Mouse (Mus musculus) kidney, adult 18-20 months (tissue): ENCODE data around the gene Unc5b.
A peak's percentile ranks its signal among the peaks of the same experiment; 100 is the strongest.
"Not testable (repeated sequence)": the region's sequence is repeated elsewhere in the genome, so short reads cannot be mapped to it uniquely, and the experiment has no call there.

Source experiments
- DNase-seq: peaks from one replicate; pipeline ENCODE4 v3.0.0; 2021

The Unc5b gene

GRCm38 (mm10) chr10:60752040-60753020 lies 79.1 kb downstream of the Unc5b start, which contains the start of gene Slc29a3:
Gene Slc29a3 (minus strand): TSS chr10:60752794.
- peak; percentile 98 for DNase-seq

GRCm38 (mm10) chr10:60747667-60748212 lies 83.6 kb downstream of the Unc5b start:
- peak; percentile 58 for DNase-seq

- DNase-seq, result no peak
These were observed 84.9 kb downstream of the Unc5b start for GRCm38 (mm10) chr10:60746512-60746911.

- DNase-seq, result no peak
These were observed 86.7 kb downstream of the Unc5b start for GRCm38 (mm10) chr10:60744543-60745290.

GRCm38 (mm10) chr10:60743681-60744080 lies 87.7 kb downstream of the Unc5b start:
- no peak for DNase-seq

GRCm38 (mm10) chr10:60742942-60743341 lies 88.4 kb downstream of the Unc5b start:
- DNase-seq, result no peak

- not testable (repeated sequence) for DNase-seq
These were observed 89.1 kb downstream of the Unc5b start for GRCm38 (mm10) chr10:60742296-60742695.

GRCm38 (mm10) chr10:60741435-60741834 lies 89.9 kb downstream of the Unc5b start:
- no peak for DNase-seq

GRCm38 (mm10) chr10:60739619-60740363 lies 91.6 kb downstream of the Unc5b start:
- DNase-seq, result no peak

- DNase-seq, result no peak
These were observed 93.3 kb downstream of the Unc5b start for GRCm38 (mm10) chr10:60737886-60738640.

- no peak for DNase-seq
These were observed 94.1 kb downstream of the Unc5b start for GRCm38 (mm10) chr10:60737169-60737728.

- no peak for DNase-seq
These were observed 95.6 kb downstream of the Unc5b start for GRCm38 (mm10) chr10:60735737-60736136.

GRCm38 (mm10) chr10:60733471-60733870 lies 97.9 kb downstream of the Unc5b start:
- peak; percentile 65 for DNase-seq

- no peak for DNase-seq
These were observed 99.0 kb downstream of the Unc5b start for GRCm38 (mm10) chr10:60732397-60732861.

GRCm38 (mm10) chr10:60731742-60732141 lies 99.6 kb downstream of the Unc5b start:
- no peak for DNase-seq

GRCm38 (mm10) chr10:60727301-60727700 lies 104.1 kb downstream of the Unc5b start:
- DNase-seq, result no peak

GRCm38 (mm10) chr10:60726896-60727295 lies 104.5 kb downstream of the Unc5b start:
- no peak for DNase-seq

GRCm38 (mm10) chr10:60724496-60724895 lies 106.9 kb downstream of the Unc5b start:
- DNase-seq, result no peak

GRCm38 (mm10) chr10:60723345-60723744 lies 108.0 kb downstream of the Unc5b start:
- DNase-seq, result no peak

GRCm38 (mm10) chr10:60721640-60722039 lies 109.7 kb downstream of the Unc5b start:
- DNase-seq, result no peak

GRCm38 (mm10) chr10:60720461-60720860 lies 110.9 kb downstream of the Unc5b start:
- no peak for DNase-seq
